Mouse (Mus musculus) lung, postnatal 0 days (tissue): ENCODE measurements around the gene Ddx24.

ENCODE experiments used
- CTCF ChIP-seq: IDR thresholded peaks from 2 replicates; pipeline ENCODE4 v1.5.1; 2016; ENCODE audit warnings: antibody characterized with exemption, mild to moderate bottlenecking
- EP300 ChIP-seq: IDR thresholded peaks from 2 replicates; pipeline ENCODE4 v1.6.1; 2016; ENCODE audit warnings: antibody characterized with exemption, mild to moderate bottlenecking, control low read depth

- TF ChIP-seq CTCF = no peak
- TF ChIP-seq EP300 = no peak
These were observed 51.9 kb downstream of the Ddx24 start for GRCm38 (mm10) chr12:103373530-103374236.
